Mouse (Mus musculus): Measurements from ENCODE around the gene Gpr83. TPM values are rescaled to one million over a fixed set of nuclear protein-coding genes. Genes with fewer than 3 reads are reported as not detected.

Gpr83 gene
- total and polyA plus RNA-seq, 3 experiments = 0.04 TPM; not detected in 2

GRCm38 (mm10) chr9:14866957-14867356 is 6.9 kb downstream of the Gpr83 start:
- no peak overlapping the region for H3K4me3 ChIP-seq (ENCODE audit: control insufficient read depth in 1 of 2, insufficient read depth in 1 of 2, low read depth in 2 of 2, low read length in 2 of 2)
- H3K27ac ChIP-seq (ENCODE audit: control insufficient read depth, low read depth, low read length) = no peak overlapping the region
- 0 out of 2 replicates have a peak, but pooled peaks have one; percentile 30 for TF ChIP-seq MAX (IDR thresholded peaks at IDR 0.05; ENCODE audit: low read length)
- peak; percentile 24; the same call in 1 of the 2 replicates for TF ChIP-seq GATA1 (IDR thresholded peaks at IDR 0.05; ENCODE audit: low read depth, low read length)
- TF ChIP-seq E2F4 (IDR thresholded peaks at IDR 0.05; ENCODE audit: borderline replicate concordance, low read depth, low read length) = no peak
- peak; percentile 67 to 91 (median 75) for TF ChIP-seq CTCF (IDR thresholded peaks at IDR 0.05 in 2 of 3, conservative IDR thresholded peaks at IDR 0.05 in 1 of 3; ENCODE audit: control insufficient read depth in 1 of 3, insufficient read depth in 1 of 3, low read depth in 2 of 3, low read length in 3 of 3, poor library complexity in 1 of 3, severe bottlenecking in 1 of 3)
- TF ChIP-seq NRF1 (IDR thresholded peaks at IDR 0.05; ENCODE audit: insufficient read depth, low read depth, low read length, poor library complexity, severe bottlenecking) = no peak
- TF ChIP-seq UBTF (IDR thresholded peaks at IDR 0.05; ENCODE audit: borderline replicate concordance, insufficient read depth, low read depth, low read length) = no peak
- no peak for TF ChIP-seq ELF1 (IDR thresholded peaks at IDR 0.05; ENCODE audit: low read depth, low read length)
- TF ChIP-seq ZC3H11A (IDR thresholded peaks at IDR 0.05; ENCODE audit: low read depth, low read length) = peak; percentile 79
- TF ChIP-seq SMC3 (IDR thresholded peaks at IDR 0.05; ENCODE audit: low read depth, low read length) = peak; percentile 98
- TF ChIP-seq MYC (IDR thresholded peaks at IDR 0.05; ENCODE audit: low read depth, low read length) = no peak; the same call in 1 of the 2 replicates
- peak; percentile 90 for TF ChIP-seq RAD21 (IDR thresholded peaks at IDR 0.05; ENCODE audit: low read depth, low read length)
- peaks cover 13 to 17% of the 10 kb centered on the region in 2 experiments for H3K27me3 ChIP-seq (ENCODE audit: control insufficient read depth in 1 of 2, insufficient read depth in 2 of 2, low read length in 2 of 2)
- H3K9ac ChIP-seq (ENCODE audit: control insufficient read depth, low read depth, low read length, poor library complexity, severe bottlenecking) = no peak overlapping the region
- H3K36me3 ChIP-seq (ENCODE audit: control insufficient read depth in 1 of 2, insufficient read depth in 2 of 2, low read length in 2 of 2) = no peaks in the 10 kb centered on the region
- DNase-seq (ENCODE audit: low read depth, low spot score) = peak; percentile 82
- H3K79me2 ChIP-seq (ENCODE audit: control insufficient read depth, insufficient read depth, low read length, poor library complexity) = no peaks in the 10 kb centered on the region
- no peaks in the 10 kb centered on the region for H3K4me1 ChIP-seq (ENCODE audit: control insufficient read depth in 1 of 2, insufficient read depth in 2 of 2, low read length in 2 of 2)
- H3K9me3 ChIP-seq (replicated peaks; ENCODE audit: insufficient read depth, low read length) = no peaks in the 10 kb centered on the region

GRCm38 (mm10) chr9:14868326-14868725 is 8.3 kb downstream of the Gpr83 start:
- DNase-seq (ENCODE audit: low read depth, low spot score) = no peak
- H3K4me3 ChIP-seq (ENCODE audit: control insufficient read depth in 1 of 2, insufficient read depth in 1 of 2, low read depth in 2 of 2, low read length in 2 of 2) = no peak overlapping the region
- TF ChIP-seq MYB (IDR thresholded peaks at IDR 0.05; ENCODE audit: low read depth, low read length) = no peak
- TF ChIP-seq TCF12 (IDR thresholded peaks at IDR 0.05; ENCODE audit: low read depth, low read length) = no peak
- TF ChIP-seq NELFE (IDR thresholded peaks at IDR 0.05; ENCODE audit: low read depth, low read length) = no peak
- no peak for TF ChIP-seq BHLHE40 (IDR thresholded peaks at IDR 0.05; ENCODE audit: borderline replicate concordance, low read depth, low read length)
- no peak for TF ChIP-seq POLR2AphosphoS2 (IDR thresholded peaks at IDR 0.05; ENCODE audit: low read length)
- no peak for TF ChIP-seq CTCF (IDR thresholded peaks at IDR 0.05 in 2 of 3, conservative IDR thresholded peaks at IDR 0.05 in 1 of 3; ENCODE audit: control insufficient read depth in 1 of 3, insufficient read depth in 1 of 3, low read depth in 2 of 3, low read length in 3 of 3, poor library complexity in 1 of 3, severe bottlenecking in 1 of 3)

More at GRCm38 (mm10) chr9:14868326-14868725, 8.3 kb downstream of the Gpr83 start:
- Histone ChIP-seq H3K27me3 (ENCODE audit: control insufficient read depth in 1 of 2, insufficient read depth in 2 of 2, low read length in 2 of 2) (peaks cover 13 to 15% of the 10 kb centered on the region in 2 experiments), H3K27ac (ENCODE audit: control insufficient read depth, low read depth, low read length) (no peak overlapping the region), H3K79me2 (ENCODE audit: control insufficient read depth, insufficient read depth, low read length, poor library complexity) (no peaks in the 10 kb centered on the region), H3K36me3 (ENCODE audit: control insufficient read depth in 1 of 2, insufficient read depth in 2 of 2, low read length in 2 of 2) (no peaks in the 10 kb centered on the region), H3K9ac (ENCODE audit: control insufficient read depth, low read depth, low read length, poor library complexity, severe bottlenecking) (no peak overlapping the region), H3K9me3 (replicated peaks; ENCODE audit: insufficient read depth, low read length) (no peaks in the 10 kb centered on the region), H3K4me1 (ENCODE audit: control insufficient read depth in 1 of 2, insufficient read depth in 2 of 2, low read length in 2 of 2) (no peaks in the 10 kb centered on the region)
